Mouse (Mus musculus) ES-E14 (cell line): ENCODE measurements around the gene Syt3. TPM values are rescaled to one million over a fixed set of nuclear protein-coding genes. Genes with fewer than 3 reads are reported as not detected.

Source experiments
- DNase-seq: peaks from one replicate; pipeline ENCODE4 v3.0.0-alpha.2; 2013; ENCODE audit warnings: low read depth, low spot score
- H3K27ac ChIP-seq: 2 replicates; pipeline ENCODE4 v1.5.1; 2012; ENCODE audit warnings: low read depth, mild to moderate bottlenecking, low read length, moderate library complexity, mixed read lengths; ENCODE audit not compliant: poor library complexity, insufficient read depth, severe bottlenecking
- H3K36me3 ChIP-seq: 2 replicates; pipeline ENCODE4 v1.6.1; 2012; ENCODE audit warnings: mild to moderate bottlenecking, low read length, moderate library complexity, mixed read lengths; ENCODE audit not compliant: control insufficient read depth, poor library complexity, insufficient read depth, severe bottlenecking
- H3K4me1 ChIP-seq, 2 experiments: fragments of 150-350 bp in 1 of 2; sonication (generic) in 1 of 2; 2 replicates each; pipeline ENCODE4 v1.6.1; 2012; ENCODE audit warnings: low read length in 2 of 2, mild to moderate bottlenecking in 1 of 2, mixed read lengths in 1 of 2; ENCODE audit not compliant: control insufficient read depth in 2 of 2, insufficient read depth in 2 of 2, poor library complexity in 1 of 2
- H3K4me3 ChIP-seq, 2 experiments: fragments of 150-350 bp in 1 of 2; sonication (generic) in 1 of 2; 2 replicates each; pipeline ENCODE4 v1.5.1; 2012; ENCODE audit warnings: low read length in 2 of 2, low read depth in 1 of 2, mild to moderate bottlenecking in 1 of 2, mixed read lengths in 1 of 2; ENCODE audit not compliant: insufficient read depth in 1 of 2, poor library complexity in 1 of 2, severe bottlenecking in 1 of 2
- H3K9ac ChIP-seq: 2 replicates; pipeline ENCODE4 v1.6.1; 2012; ENCODE audit warnings: low read depth, mild to moderate bottlenecking, low read length, mixed read lengths; ENCODE audit not compliant: poor library complexity, insufficient read depth, severe bottlenecking
- H3K9me3 ChIP-seq: fragments of 150-350 bp; sonication (generic); 2 replicates; pipeline ENCODE4 v1.6.1; 2012; ENCODE audit warnings: low read depth, mild to moderate bottlenecking, low read length; ENCODE audit not compliant: control insufficient read depth, insufficient read depth
- CHD2 ChIP-seq: IDR thresholded peaks from 2 replicates; pipeline ENCODE4 v1.6.1; 2014; ENCODE audit warnings: mild to moderate bottlenecking, low read depth, low read length, inconsistent platforms
- HCFC1 ChIP-seq: IDR thresholded peaks from 2 replicates; pipeline ENCODE4 v1.6.1; 2012; ENCODE audit warnings: low read length, inconsistent platforms, borderline replicate concordance; ENCODE audit not compliant: insufficient read depth
- MAFK ChIP-seq: IDR thresholded peaks from 2 replicates; pipeline ENCODE4 v1.6.1; 2014; ENCODE audit warnings: mild to moderate bottlenecking, low read depth, low read length, inconsistent platforms; ENCODE audit not compliant: insufficient read depth
- ZC3H11A ChIP-seq: IDR thresholded peaks from 2 replicates; pipeline ENCODE4 v1.6.1; 2012; ENCODE audit warnings: low read depth, mild to moderate bottlenecking, inconsistent platforms, low read length, borderline replicate concordance
- ZNF384 ChIP-seq: IDR thresholded peaks from 2 replicates; pipeline ENCODE4 v1.6.1; 2012; ENCODE audit warnings: low read depth, low read length, inconsistent platforms
- in situ Hi-C, 2 experiments: fragments of 600-800 bp; cut with MboI; formaldehyde crosslinking; loops; one replicate each; pipeline ENCODE4 v1.15.1; 2025; ENCODE audit warnings: low sequenced_read_pairs in 2 of 2, inconsistent platforms in 1 of 2; ENCODE audit not compliant: unreplicated experiment in 2 of 2
- total RNA-seq: library from RNA; depleted of rRNA; stranded (reverse); fragments of 300-350 nt; gene quantifications from 2 replicates; pipeline ENCODE4 v1.2.3, GENCODE M21; 2012

Syt3 gene
- total RNA-seq, 1 experiment = 5.8 TPM

GRCm38 (mm10) chr7:44356590-44357481 is 27.1 kb upstream of the Syt3 start:
- TF ChIP-seq ZC3H11A = no peak
- no peak for TF ChIP-seq CHD2
- TF ChIP-seq MAFK = no peak
- TF ChIP-seq ZNF384 = no peak
- no peak for TF ChIP-seq HCFC1
- peaks cover 2 to 36% of the 10 kb centered on the region in 2 experiments; a peak in 1 of 4 replicates for H3K4me1 ChIP-seq
- no peak for DNase-seq
- H3K27ac ChIP-seq = no peak overlapping the region
- H3K9ac ChIP-seq = peak overlapping the region; percentile 37; the same call in 1 of the 2 replicates
- H3K36me3 ChIP-seq = no peaks in the 10 kb centered on the region
- H3K4me3 ChIP-seq = peak overlapping the region; percentile 44 to 52; a peak in 3 of 4 replicates
- no peaks in the 10 kb centered on the region for H3K9me3 ChIP-seq
- in situ Hi-C loops = loop anchor here in 1 of 2 experiments (10.0 kb wide), 1 partner anchor 92 kb away; the partner anchor contains the start of gene Gm15517

- Histone ChIP-seq H3K36me3 (no peaks in the 10 kb centered on the region), H3K4me1 (peaks cover 2 to 32% of the 10 kb centered on the region in 2 experiments; a peak in 1 of 4 replicates), H3K4me3 (no peak overlapping the region), H3K27ac (no peak overlapping the region), H3K9me3 (no peaks in the 10 kb centered on the region), H3K9ac (no peak overlapping the region)
- in situ Hi-C loops = loop anchor here in 1 of 2 experiments (10.0 kb wide), 1 partner anchor 93 kb away; the partner anchor contains the start of gene Gm15517
- DNase-seq = no peak
- TF ChIP-seq ZNF384 (0 out of 2 replicates have a peak, but pooled peaks have one; percentile 29), MAFK (no peak), HCFC1 (no peak)
Measured at GRCm38 (mm10) chr7:44357531-44357930, 26.4 kb upstream of the Syt3 start.

DNA sequence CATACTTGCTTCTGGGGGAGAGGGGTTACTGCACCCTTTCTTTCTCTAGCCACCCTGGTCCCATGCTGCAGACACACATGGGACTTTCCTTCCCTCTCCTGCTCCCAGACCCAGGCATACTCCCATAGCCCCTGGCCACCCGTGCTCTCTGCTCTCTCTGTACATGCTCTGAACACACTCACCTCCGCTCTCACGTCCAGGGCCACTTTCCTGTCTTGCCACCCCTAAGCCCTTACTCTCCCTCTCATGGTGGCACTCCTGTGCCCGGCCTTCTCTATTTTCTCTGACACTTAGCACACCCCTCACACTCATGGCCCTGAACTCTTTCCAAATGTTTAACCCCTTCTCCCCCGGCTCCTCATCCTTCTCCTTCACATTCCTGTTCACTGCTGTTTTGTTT is 25.9 kb upstream of the Syt3 start:
- DNase-seq = no peak
- H3K4me1 ChIP-seq = peaks cover 2 to 32% of the 10 kb centered on the region in 2 experiments; a peak in 1 of 4 replicates
- H3K27ac ChIP-seq = no peak overlapping the region
- H3K9ac ChIP-seq = no peak overlapping the region
- TF ChIP-seq ZC3H11A (no peak), HCFC1 (no peak), CHD2 (no peak), MAFK (no peak), ZNF384 (no peak)
- in situ Hi-C loops = loop anchor here in 1 of 2 experiments (10.0 kb wide), 1 partner anchor 93 kb away; the partner anchor contains the start of gene Gm15517
- H3K36me3 ChIP-seq = no peaks in the 10 kb centered on the region
- no peak overlapping the region for H3K4me3 ChIP-seq
- no peaks in the 10 kb centered on the region for H3K9me3 ChIP-seq

GRCm38 (mm10) chr7:44358886-44359654 is 24.8 kb upstream of the Syt3 start:
- H3K4me3 ChIP-seq = peak overlapping the region; percentile 48 to 54
- H3K36me3 ChIP-seq = no peaks in the 10 kb centered on the region
- peaks cover 2 to 26% of the 10 kb centered on the region in 2 experiments; a peak in 1 of 4 replicates for H3K4me1 ChIP-seq
- H3K27ac ChIP-seq = no peak overlapping the region
- H3K9me3 ChIP-seq = no peaks in the 10 kb centered on the region
- DNase-seq = no peak
- in situ Hi-C loops = loop anchor here in 1 of 2 experiments (10.0 kb wide), 1 partner anchor 94 kb away; the partner anchor contains the start of gene Gm15517
- peak overlapping the region; percentile 22; the same call in 1 of the 2 replicates for H3K9ac ChIP-seq
- TF ChIP-seq ZC3H11A (no peak), CHD2 (no peak), HCFC1 (no peak), ZNF384 (no peak), MAFK (no peak)
